Mouse (Mus musculus) megakaryocyte, adult 5-6 weeks (primary cell): ENCODE data around the gene Ski. TPM values are rescaled to one million over a fixed set of nuclear protein-coding genes. Genes with fewer than 3 reads are reported as not detected.

Source experiments
- ATAC-seq: 2 replicates; pipeline ENCODE4 v1.8.0; 2016; ENCODE audit warnings: mild to moderate bottlenecking, inconsistent platforms; ENCODE audit not compliant: poor library complexity, severe bottlenecking
- total RNA-seq, 2 experiments: library from RNA; stranded (forward) in 1 of 2; stranded (reverse) in 1 of 2; fragments of 153-499, 151-499 nt in 1 of 2; fragments of 221-1000, 200-1000 nt in 1 of 2; gene quantifications; 2 replicates each; pipeline versions ENCODE4 v1.2.3 to v1.2.4; 2015 to 2017

Gene Ski
- total RNA-seq, 2 experiments from 2014 or later: 12.4 to 42.9 TPM

GRCm38 (mm10) chr4:155116607-155117006 lies 105.8 kb downstream of the Ski start:
- ATAC-seq: peak; percentile 81

GRCm38 (mm10) chr4:155113766-155114410 lies 108.5 kb downstream of the Ski start:
- ATAC-seq: no peak

- ATAC-seq: no peak
Measured at GRCm38 (mm10) chr4:155109471-155109870, 112.9 kb downstream of the Ski start.

GRCm38 (mm10) chr4:155107886-155108285 lies 114.5 kb downstream of the Ski start:
- ATAC-seq: no peak

Other genes starting within 250 kb of the Ski start
- gene Plch2, start 165.8 kb downstream of the Ski start, total RNA-seq (2015): not detected in 2 replicates
- not detected in 2 replicates for gene Plch2, start 165.8 kb downstream of the Ski start, total RNA-seq (2017)
- gene Pex10, start 155.6 kb downstream of the Ski start, total RNA-seq (2015): 3.7 and 4.3 TPM in 2 replicates
- 3.3 and 5.7 TPM in 2 replicates for gene Pex10, start 155.6 kb downstream of the Ski start, total RNA-seq (2017)
- 133 and 141 TPM in 2 replicates for gene Rer1, start 136.2 kb downstream of the Ski start, total RNA-seq (2015)
- gene Rer1, start 136.2 kb downstream of the Ski start, total RNA-seq (2017): 116 and 130 TPM in 2 replicates
- gene Morn1, start 136.0 kb downstream of the Ski start, total RNA-seq (2015): 0.71 TPM in 1 of 2 replicates, not detected in the other
- gene Morn1, start 136.0 kb downstream of the Ski start, total RNA-seq (2017): 0.95 and 1.1 TPM in 2 replicates
- gene Faap20, start 27.2 kb upstream of the Ski start, total RNA-seq (2015): 32.6 and 34.2 TPM in 2 replicates
- 11.7 and 18.3 TPM in 2 replicates for gene Faap20, start 27.2 kb upstream of the Ski start, total RNA-seq (2017)
- 0.07 TPM in 1 of 2 replicates, not detected in the other for gene Prkcz, start 138.8 kb upstream of the Ski start, total RNA-seq (2015)
- gene Prkcz, start 138.8 kb upstream of the Ski start, total RNA-seq (2017): 0.12 and 0.18 TPM in 2 replicates
- 0.25 TPM in 1 of 2 replicates, not detected in the other for gene Gabrd, start 175.5 kb upstream of the Ski start, total RNA-seq (2015)
- gene Gabrd, start 175.5 kb upstream of the Ski start, total RNA-seq (2017): 0.11 TPM in 1 of 2 replicates, not detected in the other
- 0.25 TPM in 1 of 2 replicates, not detected in the other for gene Cfap74, start 186.6 kb upstream of the Ski start, total RNA-seq (2015)
- gene Cfap74, start 186.6 kb upstream of the Ski start, total RNA-seq (2017): 0.04 and 0.07 TPM in 2 replicates
- not detected in 2 replicates for gene Tmem52, start 246.5 kb upstream of the Ski start, total RNA-seq (2015)
- not detected in 2 replicates for gene Tmem52, start 246.5 kb upstream of the Ski start, total RNA-seq (2017)